Mouse (Mus musculus): Measurements from ENCODE around the gene H2-T3. TPM values are rescaled to one million over a fixed set of nuclear protein-coding genes. Genes with fewer than 3 reads are reported as not detected.
"Not testable (repeated sequence)": the region's sequence is repeated elsewhere in the genome, so short reads cannot be mapped to it uniquely, and the experiment has no call there.

Gene H2-T3
- total RNA-seq (2014; fragmentation: Nextera tagmentation) (not detected in 2 replicates), total RNA-seq (2017) (not detected in 2 replicates)

- no peak for ATAC-seq (replicated peaks; ENCODE audit: low FRiP score, low TSS enrichment, poor library complexity, severe bottlenecking)
These were observed at the start of gene H2-T3 for GRCm38 (mm10) chr17:36190169-36190507. TSS of gene H2-T3 (minus strand) at chr17:36190287.

- peak; percentile 67 for ATAC-seq (replicated peaks; ENCODE audit: low FRiP score, low TSS enrichment, poor library complexity, severe bottlenecking)
These were observed 47.3 kb upstream of the H2-T3 start for GRCm38 (mm10) chr17:36237321-36237921.

GRCm38 (mm10) chr17:36235300-36235699 is 45.2 kb upstream of the H2-T3 start:
- not testable (repeated sequence) for ATAC-seq (replicated peaks; ENCODE audit: low FRiP score, low TSS enrichment, poor library complexity, severe bottlenecking)

- ATAC-seq (replicated peaks; ENCODE audit: low FRiP score, low TSS enrichment, poor library complexity, severe bottlenecking) = no peak
These were observed 43.5 kb upstream of the H2-T3 start for GRCm38 (mm10) chr17:36233572-36233971.

- no peak for ATAC-seq (replicated peaks; ENCODE audit: low FRiP score, low TSS enrichment, poor library complexity, severe bottlenecking)
These were observed 41.2 kb upstream of the H2-T3 start for GRCm38 (mm10) chr17:36231318-36231717.

- no peak for ATAC-seq (replicated peaks; ENCODE audit: low FRiP score, low TSS enrichment, poor library complexity, severe bottlenecking)
These were observed 39.0 kb upstream of the H2-T3 start for GRCm38 (mm10) chr17:36229046-36229445.

- ATAC-seq (replicated peaks; ENCODE audit: low FRiP score, low TSS enrichment, poor library complexity, severe bottlenecking) = no peak
These were observed 36.8 kb upstream of the H2-T3 start for GRCm38 (mm10) chr17:36226921-36227320.

GRCm38 (mm10) chr17:36225231-36225824 is 35.2 kb upstream of the H2-T3 start:
- ATAC-seq (replicated peaks; ENCODE audit: low FRiP score, low TSS enrichment, poor library complexity, severe bottlenecking) = 0 out of 2 replicates have a peak, but pooled peaks have one; percentile 26

GRCm38 (mm10) chr17:36224451-36224850 is 34.4 kb upstream of the H2-T3 start:
- ATAC-seq (replicated peaks; ENCODE audit: low FRiP score, low TSS enrichment, poor library complexity, severe bottlenecking) = no peak

- ATAC-seq (replicated peaks; ENCODE audit: low FRiP score, low TSS enrichment, poor library complexity, severe bottlenecking) = no peak
These were observed 28.6 kb upstream of the H2-T3 start for GRCm38 (mm10) chr17:36218594-36219155.

GRCm38 (mm10) chr17:36215586-36215985 is 25.5 kb upstream of the H2-T3 start:
- ATAC-seq (replicated peaks; ENCODE audit: low FRiP score, low TSS enrichment, poor library complexity, severe bottlenecking) = no peak; the same call in 1 of the 2 replicates

- no peak for ATAC-seq (replicated peaks; ENCODE audit: low FRiP score, low TSS enrichment, poor library complexity, severe bottlenecking)
These were observed 16.8 kb upstream of the H2-T3 start for GRCm38 (mm10) chr17:36206846-36207245.

GRCm38 (mm10) chr17:36205862-36206261 is 15.8 kb upstream of the H2-T3 start:
- ATAC-seq (replicated peaks; ENCODE audit: low FRiP score, low TSS enrichment, poor library complexity, severe bottlenecking) = no peak

GRCm38 (mm10) chr17:36205456-36205855 is 15.4 kb upstream of the H2-T3 start:
- peak; percentile 77 for ATAC-seq (replicated peaks; ENCODE audit: low FRiP score, low TSS enrichment, poor library complexity, severe bottlenecking)

GRCm38 (mm10) chr17:36201851-36202250 is 11.8 kb upstream of the H2-T3 start:
- no peak for ATAC-seq (replicated peaks; ENCODE audit: low FRiP score, low TSS enrichment, poor library complexity, severe bottlenecking)

GRCm38 (mm10) chr17:36198317-36198716 is 8.2 kb upstream of the H2-T3 start:
- peak; percentile 74 for ATAC-seq (replicated peaks; ENCODE audit: low FRiP score, low TSS enrichment, poor library complexity, severe bottlenecking)

- no peak for ATAC-seq (replicated peaks; ENCODE audit: low FRiP score, low TSS enrichment, poor library complexity, severe bottlenecking)
These were observed 4.4 kb upstream of the H2-T3 start for GRCm38 (mm10) chr17:36194471-36194870.

GRCm38 (mm10) chr17:36193546-36194141 is 3.6 kb upstream of the H2-T3 start:
- ATAC-seq (replicated peaks; ENCODE audit: low FRiP score, low TSS enrichment, poor library complexity, severe bottlenecking) = peak; percentile 80

- ATAC-seq (replicated peaks; ENCODE audit: low FRiP score, low TSS enrichment, poor library complexity, severe bottlenecking) = no peak
These were observed 2.3 kb upstream of the H2-T3 start for GRCm38 (mm10) chr17:36192371-36192770.

GRCm38 (mm10) chr17:36189491-36190168 is 457 bp downstream of the H2-T3 start:
- no peak for ATAC-seq (replicated peaks; ENCODE audit: low FRiP score, low TSS enrichment, poor library complexity, severe bottlenecking)
